Mouse (Mus musculus): Measurements from ENCODE around the gene Qdpr.
"Not testable (repeated sequence)": the region's sequence is repeated elsewhere in the genome, so short reads cannot be mapped to it uniquely, and the experiment has no call there.

Qdpr gene

DNA sequence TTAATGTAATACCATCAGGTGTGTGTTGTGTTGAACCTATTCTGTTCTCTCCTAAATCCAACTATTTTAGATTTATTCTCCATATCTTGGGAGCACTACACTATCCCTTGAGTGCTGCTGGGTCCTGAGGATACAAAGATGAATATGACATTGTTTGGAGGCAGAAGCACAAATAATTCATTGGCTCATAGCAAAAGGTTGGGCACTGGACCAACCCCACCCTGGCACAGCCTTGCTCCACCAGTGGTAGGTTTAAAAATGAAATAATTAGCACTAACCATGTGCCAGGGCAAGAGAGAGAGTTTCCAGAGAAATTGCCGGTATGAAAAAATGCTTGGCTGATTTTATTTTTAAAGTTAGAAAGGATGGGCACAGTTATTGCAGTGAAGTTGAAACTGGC, 23.5 kb upstream of the Qdpr start:
- in situ Hi-C loops (cut with MboI; ENCODE audit: low pct_unique_long_range_greater_than_20kb in 1 of 2, low sequenced_read_pairs in 2 of 2, unreplicated experiment in 1 of 2) = loop anchor here (5.0 to 25.0 kb wide), 2 partner anchors 64 to 864 kb away; no protein-coding TSS in a partner anchor

DNA sequence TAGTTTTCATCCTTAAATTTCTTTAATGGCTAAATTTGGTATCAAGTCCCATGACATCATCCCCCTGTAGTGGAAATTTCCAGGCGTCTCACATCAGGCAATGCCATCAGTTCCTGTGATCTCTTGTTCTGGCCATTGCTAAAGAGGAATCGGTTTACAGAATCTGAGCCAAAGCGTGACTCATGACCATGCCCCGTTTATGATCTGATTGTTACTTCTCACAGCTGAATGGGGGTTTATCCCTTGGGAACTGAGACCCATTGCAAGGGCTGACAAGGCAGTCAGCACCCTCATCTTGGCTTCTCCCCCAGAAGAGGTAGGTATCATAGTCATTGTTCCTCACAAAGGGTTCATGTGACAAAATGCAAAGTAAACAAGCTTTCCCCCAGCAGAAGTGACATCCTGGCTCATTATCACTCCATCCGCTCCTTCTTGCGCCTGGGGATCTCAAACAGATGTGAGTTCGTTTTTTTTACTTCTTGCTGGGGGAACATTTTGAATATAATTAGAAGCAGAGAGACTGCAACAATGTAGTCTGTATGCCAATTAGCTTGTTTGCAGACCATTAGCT, 22.9 kb upstream of the Qdpr start:
- in situ Hi-C loops (cut with MboI; ENCODE audit: low pct_unique_long_range_greater_than_20kb in 1 of 2, low sequenced_read_pairs in 2 of 2, unreplicated experiment in 1 of 2) = loop anchor here (5.0 to 25.0 kb wide), 2 partner anchors 64 to 864 kb away; no protein-coding TSS in a partner anchor

DNA sequence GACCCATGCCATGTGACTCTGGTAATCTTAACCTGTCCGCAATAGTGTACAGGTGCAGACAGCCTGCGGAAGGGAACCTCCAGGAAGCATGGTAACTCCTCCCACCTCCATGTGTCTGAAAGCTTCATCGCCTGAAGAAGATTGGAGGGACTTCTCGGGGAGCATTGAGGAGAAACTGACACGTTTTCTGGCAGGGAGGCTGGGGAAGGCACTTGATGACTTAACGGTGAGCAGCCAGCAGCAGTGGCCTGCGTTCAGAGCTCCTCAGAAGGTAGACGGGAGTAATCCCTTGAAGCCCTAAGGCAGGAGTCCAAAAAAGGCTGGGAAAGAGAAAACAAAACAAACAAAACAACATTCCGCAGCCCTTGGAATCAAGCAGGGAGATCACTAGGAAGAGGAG, 4.4 kb upstream of the Qdpr start:
- in situ Hi-C loops (cut with MboI; ENCODE audit: low pct_unique_long_range_greater_than_20kb in 1 of 2, low sequenced_read_pairs in 2 of 2, unreplicated experiment in 1 of 2) = loop anchor here (25.0 kb wide), 1 partner anchor 883 kb away; no protein-coding TSS in a partner anchor

DNA sequence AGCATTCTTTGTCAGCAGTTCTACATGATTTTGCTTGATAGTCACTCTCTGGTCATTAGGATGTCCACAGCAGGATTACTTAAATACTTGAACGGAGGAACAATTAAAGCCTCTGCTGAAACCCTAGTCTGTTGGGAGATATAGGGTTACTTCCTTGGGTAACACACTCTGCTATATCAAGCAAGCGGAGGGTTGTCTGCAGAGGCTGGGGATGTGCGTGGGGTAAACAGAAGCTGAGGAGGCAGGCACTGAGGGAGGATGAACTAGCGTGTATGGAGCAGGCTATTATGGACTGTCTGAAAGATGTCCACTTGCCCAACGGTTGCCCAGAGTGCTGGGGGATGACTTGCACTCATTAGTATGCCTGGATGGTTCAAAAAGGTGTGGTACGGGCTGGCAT, 3.4 kb upstream of the Qdpr start, which contains the start of gene Clrn2:
Gene Clrn2, plus strand, starts transcription at position 301 of the 400 bp plus-strand sequence.
- in situ Hi-C loops (cut with MboI; ENCODE audit: low pct_unique_long_range_greater_than_20kb in 1 of 2, low sequenced_read_pairs in 2 of 2, unreplicated experiment in 1 of 2) = loop anchor here (25.0 kb wide), 1 partner anchor 884 kb away; no protein-coding TSS in a partner anchor

DNA sequence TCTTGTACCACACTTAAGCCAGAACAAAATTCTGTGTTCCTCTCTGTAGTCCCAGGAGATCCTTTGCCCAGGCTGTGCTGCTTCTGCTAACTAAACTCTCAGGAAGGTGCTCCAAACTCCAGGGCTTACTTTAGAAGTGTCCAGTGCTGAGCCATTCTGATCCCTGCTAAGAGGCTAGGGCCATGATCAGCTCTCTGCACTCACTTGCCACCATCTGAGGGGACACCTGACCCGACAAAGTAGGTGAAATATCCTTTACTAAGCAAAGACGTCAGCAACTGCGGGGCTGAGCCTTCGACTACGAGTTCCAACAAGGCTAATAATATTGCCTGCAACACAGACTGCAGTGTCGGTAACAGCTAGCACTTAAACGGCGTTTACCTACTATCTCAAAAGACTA, 830 bp downstream of the Qdpr start:
- in situ Hi-C loops (cut with MboI; ENCODE audit: low pct_unique_long_range_greater_than_20kb in 1 of 2, low sequenced_read_pairs in 2 of 2, unreplicated experiment in 1 of 2) = no loop called here

DNA sequence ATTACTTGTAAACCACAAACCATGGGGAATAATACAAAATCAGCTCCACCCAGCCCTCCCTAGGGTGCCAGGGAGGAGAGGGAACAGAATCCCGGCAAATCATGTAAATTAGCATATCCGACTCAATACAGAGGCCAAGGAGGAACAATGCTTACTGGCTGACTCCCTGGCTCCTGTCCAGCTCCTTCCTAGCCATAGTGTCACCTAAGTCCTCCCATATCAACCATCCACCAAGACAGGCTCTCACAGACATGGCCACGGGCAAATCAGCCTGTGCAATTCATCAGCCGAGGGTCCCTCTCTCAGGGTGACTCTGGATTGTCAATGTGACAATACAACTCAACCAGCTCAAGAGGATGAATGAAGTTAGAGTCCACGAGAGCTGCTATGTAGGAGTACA, 1.4 kb downstream of the Qdpr start:
- in situ Hi-C loops (cut with MboI; ENCODE audit: low pct_unique_long_range_greater_than_20kb in 1 of 2, low sequenced_read_pairs in 2 of 2, unreplicated experiment in 1 of 2) = no loop called here

DNA sequence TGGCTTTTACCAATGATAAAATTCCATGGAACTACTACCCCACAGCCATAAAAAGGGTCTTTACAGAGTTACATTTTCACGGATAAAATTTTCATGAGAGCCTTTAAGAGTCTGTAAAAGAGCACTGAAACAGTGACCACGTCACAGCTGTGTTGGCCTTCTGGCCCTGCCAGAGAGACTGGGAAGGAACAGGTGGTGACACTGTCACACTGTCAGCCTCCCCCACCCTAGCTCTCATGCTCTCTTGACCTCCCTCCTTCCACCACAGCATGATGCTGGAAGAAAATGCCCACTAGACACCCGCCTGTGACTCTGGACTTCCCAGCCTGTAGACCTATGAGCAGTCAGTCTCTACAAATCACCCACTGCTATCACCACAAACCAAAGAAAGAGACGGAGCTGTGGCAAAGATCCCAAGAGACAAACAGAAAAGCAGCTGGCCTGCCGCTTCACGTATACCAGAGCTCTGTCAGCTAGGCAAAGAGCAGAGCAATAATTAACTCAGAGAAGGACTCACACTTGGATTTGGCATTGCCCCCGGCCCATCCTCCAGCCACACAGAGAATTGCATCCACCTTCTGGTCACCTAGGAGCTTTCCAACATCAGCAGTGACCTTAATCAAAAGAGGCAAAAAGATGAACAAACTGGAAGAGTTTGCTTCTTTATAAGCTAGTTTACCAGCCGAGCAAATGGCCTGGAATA, 5.8 kb downstream of the Qdpr start:
- in situ Hi-C loops (cut with MboI; ENCODE audit: low pct_unique_long_range_greater_than_20kb in 1 of 2, low sequenced_read_pairs in 2 of 2, unreplicated experiment in 1 of 2) = no loop called here

DNA sequence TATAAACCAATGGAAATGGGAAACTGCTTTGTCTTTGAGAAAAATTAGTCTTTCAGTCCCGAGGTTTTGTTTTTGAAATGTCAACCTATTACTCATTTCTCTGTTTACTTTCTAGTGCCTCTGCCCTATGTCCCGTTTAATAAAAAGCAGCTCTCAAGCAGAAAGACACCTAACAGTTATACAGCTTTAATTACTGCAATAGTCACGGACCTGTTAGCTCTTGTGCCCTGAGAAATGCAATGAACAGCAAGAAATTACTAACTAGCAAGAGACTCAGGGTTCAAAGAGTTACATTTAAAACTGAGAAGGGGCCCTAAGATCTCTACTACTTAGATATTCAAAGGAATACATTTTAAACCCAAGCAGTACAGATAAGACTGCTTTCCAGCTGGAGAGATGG, 8.3 kb downstream of the Qdpr start:
- in situ Hi-C loops (cut with MboI; ENCODE audit: low pct_unique_long_range_greater_than_20kb in 1 of 2, low sequenced_read_pairs in 2 of 2, unreplicated experiment in 1 of 2) = no loop called here

DNA sequence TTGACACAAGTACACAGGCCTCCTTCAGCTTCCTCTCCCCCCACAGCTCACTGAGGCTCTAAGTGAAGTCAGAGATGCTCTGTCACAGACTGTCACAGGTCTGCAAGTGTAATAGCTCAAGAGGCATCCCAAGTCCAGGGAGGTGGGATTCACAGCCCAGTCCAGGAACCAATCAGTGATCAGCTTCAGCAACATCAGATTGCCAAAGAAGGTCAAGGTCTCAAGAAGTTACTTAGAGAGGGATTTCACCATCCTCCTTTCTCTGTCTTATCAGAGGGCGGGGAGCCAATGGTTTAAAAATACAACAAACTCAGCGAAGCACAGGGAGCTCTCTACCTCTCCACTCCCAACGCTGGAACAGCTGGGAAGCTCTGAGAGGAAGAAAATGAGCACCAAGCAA, 8.9 kb downstream of the Qdpr start:
- in situ Hi-C loops (cut with MboI; ENCODE audit: low pct_unique_long_range_greater_than_20kb in 1 of 2, low sequenced_read_pairs in 2 of 2, unreplicated experiment in 1 of 2) = no loop called here

DNA sequence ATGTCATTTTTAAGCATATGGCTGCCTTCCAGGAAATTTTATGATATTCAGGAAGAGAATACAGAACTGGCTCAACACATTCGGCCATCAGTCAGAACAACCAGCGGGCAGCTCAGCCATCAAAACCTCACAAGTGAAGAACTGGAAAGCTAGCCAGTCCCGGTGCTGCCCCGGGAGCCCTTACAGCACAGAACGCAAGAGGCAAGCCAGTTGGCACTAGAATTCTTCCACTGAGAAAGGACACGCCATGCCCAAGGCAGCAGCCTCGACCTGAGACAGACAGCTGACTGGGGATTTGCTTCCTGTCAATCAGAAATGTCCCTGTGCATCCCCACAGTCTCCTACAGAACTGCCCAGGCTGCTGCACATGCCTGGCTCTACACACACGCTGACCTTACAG, 11.7 kb downstream of the Qdpr start:
- in situ Hi-C loops (cut with MboI; ENCODE audit: low pct_unique_long_range_greater_than_20kb in 1 of 2, low sequenced_read_pairs in 2 of 2, unreplicated experiment in 1 of 2) = no loop called here

DNA sequence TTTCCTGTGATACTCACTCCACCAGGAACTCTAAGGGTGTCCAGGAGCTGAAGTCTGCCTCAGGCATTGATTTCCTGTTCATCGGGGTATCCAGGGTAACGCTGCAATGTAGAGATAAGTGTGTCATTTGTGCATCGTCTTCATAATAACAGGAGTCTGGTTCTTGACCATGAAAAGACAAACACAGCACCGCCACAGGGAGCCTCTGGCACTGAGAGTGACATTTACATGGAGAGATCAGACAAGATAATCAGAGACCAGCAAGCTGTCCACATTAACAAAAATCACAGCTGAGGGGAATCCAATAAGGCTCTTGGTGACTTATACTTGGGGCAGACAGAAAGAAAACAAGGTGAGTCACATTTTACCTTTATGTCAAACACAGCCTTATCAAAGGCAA, 12.2 kb downstream of the Qdpr start:
- in situ Hi-C loops (cut with MboI; ENCODE audit: low pct_unique_long_range_greater_than_20kb in 1 of 2, low sequenced_read_pairs in 2 of 2, unreplicated experiment in 1 of 2) = no loop called here

DNA sequence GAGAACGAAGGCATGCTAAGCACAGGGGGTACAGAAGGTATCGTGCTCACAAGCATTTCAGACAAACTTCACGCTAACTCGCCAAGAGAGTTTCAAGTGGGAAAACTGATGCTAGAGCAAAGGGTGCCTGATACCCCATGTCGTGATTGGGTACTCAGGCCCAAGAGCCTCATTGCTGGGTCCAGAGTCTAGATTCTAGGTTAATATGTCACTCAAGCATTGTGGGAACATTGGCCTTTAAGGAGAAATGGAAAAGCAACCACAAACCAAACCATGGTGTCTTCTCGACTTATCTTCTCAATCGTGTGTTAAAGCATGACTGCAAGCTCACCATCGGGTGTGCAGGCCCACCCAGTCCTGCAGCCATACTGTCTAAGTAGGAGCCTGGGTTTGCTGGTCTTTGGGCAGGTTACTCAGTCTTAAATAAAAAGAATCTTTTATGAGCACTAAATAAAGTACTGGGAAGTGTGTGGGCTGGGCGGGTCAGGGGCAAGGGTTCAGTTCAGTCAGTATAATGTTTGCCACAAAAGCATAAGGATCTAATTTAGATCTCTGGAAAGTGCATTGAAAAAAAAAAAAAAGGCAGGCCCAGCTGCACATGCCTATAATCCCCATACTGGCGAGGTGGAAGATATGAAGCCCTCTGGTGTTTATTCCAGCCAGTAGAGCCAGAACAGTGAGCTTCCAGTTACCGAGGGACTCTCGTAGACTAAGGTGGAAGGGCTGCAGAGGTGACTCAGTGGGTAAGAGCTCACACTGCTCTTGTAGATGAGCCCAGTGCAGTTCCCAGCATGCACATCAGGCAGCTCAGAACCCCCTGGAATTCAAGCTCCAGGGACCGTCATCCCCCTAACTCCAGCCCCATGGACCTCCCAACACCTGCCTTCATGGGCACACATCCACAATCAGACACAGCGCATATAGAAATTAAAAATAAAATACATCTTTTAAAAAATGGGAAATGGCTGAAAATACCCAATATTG, 13.8 kb downstream of the Qdpr start:
- in situ Hi-C loops (cut with MboI; ENCODE audit: low pct_unique_long_range_greater_than_20kb in 1 of 2, low sequenced_read_pairs in 2 of 2, unreplicated experiment in 1 of 2) = no loop called here

DNA sequence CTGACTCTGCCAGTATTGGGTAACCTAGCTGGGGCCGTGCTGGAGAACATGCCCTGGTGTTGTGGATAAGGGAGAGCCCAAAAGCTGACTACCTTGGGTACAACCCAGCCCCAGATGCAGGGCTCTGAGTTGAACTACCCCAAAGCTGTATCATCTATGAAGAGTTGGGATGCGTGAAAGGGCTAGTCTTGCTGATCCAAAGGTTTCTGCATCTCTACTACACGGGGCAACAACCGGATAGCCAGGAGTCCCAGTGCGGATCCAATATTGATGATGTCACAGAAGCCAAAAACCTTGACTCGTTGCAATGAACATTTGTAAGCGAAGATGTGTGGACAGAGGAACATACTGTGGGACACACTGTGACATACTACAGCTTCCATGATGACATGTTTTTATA, 22.1 kb downstream of the Qdpr start:
- in situ Hi-C loops (cut with MboI; ENCODE audit: low pct_unique_long_range_greater_than_20kb in 1 of 2, low sequenced_read_pairs in 2 of 2, unreplicated experiment in 1 of 2) = no loop called here

DNA sequence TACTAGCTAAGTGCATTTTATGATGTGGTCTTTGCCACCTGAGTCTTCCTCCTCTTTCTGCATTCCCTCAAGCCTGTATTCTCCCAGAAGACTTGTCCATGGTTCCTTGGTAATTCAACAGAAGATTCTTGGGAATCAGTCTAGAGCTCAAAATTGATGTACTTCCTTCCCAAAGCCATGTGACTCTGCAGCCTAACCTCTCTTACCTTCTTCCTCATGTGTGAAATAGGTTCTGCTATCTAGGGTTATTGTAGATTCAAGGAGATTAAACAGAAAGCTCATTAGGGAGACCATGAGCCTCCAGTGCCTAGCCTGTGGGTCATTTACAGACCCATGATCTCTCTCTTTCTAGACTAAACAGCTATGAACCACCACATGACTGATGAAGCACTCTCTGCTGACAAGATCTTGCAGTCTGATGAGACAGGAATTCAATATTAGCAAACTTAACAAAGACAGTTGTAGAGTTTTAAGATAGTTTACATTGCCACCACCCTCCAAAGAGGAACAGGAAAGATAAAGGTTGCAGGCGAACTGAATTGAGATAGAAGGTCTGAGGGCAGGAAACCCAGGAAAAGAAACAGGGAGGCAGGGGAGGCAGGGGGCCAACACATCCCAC, 23.5 kb downstream of the Qdpr start:
- in situ Hi-C loops (cut with MboI; ENCODE audit: low pct_unique_long_range_greater_than_20kb in 1 of 2, low sequenced_read_pairs in 2 of 2, unreplicated experiment in 1 of 2) = no loop called here

DNA sequence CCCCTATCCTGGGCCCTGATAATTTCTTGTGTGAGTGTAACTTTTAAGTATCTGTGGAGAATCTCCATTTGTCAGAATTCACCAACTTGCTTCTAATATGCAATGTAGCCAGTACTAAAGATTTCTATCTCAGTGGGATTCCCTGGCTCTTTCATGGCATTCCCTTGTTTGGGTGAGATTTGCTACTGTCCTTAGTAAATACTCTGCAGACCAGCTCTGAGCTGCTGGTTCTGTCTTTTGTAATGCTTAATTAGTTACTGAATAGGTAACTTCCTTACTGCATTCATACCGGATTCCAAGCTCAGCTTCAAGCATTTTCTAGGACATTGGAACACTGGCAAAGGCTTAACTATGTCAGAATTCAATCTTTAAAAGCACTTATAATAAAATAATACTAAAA, 24.3 kb downstream of the Qdpr start:
- in situ Hi-C loops (cut with MboI; ENCODE audit: low pct_unique_long_range_greater_than_20kb in 1 of 2, low sequenced_read_pairs in 2 of 2, unreplicated experiment in 1 of 2) = not testable (repeated sequence)

DNA sequence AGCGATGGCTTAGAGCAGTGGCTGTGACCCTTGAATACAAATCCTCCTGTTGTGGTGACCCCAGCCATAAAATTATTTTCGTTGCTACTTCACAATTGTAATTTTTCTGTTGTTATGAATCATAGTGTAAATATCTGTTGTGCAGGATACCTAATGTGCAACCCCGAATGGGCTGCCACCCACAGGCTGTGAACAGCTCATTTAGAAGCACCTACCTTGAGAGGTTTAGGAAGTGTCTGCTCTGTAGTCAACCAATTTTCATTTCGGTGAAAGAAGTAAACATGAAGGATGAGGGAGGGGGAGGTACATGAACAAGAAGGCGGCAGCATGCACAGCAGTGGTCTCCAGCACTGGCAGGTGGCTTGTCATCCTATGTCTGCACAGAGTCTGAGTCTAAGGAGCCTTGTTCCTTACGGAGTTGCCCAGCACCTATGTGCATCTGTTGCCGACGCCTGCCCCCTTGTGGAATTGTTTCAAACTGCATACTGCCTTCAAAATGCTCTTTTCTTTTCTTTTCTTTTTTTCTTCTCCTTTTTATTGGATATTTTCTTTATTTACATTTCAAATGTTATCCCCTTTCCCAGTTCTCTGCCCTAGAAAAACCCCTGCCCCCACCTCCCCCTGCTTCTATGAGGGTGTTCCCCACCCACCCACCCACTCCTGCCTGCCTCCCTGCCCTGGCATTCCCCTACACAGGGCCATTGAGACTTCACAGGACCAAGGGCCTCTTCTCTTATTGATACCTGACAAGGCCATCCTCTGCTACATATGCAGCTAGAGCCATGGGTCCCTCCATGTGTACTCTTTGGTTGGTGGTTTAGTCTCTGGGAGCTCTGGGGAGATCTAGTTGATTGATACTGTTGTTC, 25.8 kb downstream of the Qdpr start:
- in situ Hi-C loops (cut with MboI; ENCODE audit: low pct_unique_long_range_greater_than_20kb in 1 of 2, low sequenced_read_pairs in 2 of 2, unreplicated experiment in 1 of 2) = loop anchor here (25.0 kb wide), 2 partner anchors 1112 to 1137 kb away; no protein-coding TSS in a partner anchor

DNA sequence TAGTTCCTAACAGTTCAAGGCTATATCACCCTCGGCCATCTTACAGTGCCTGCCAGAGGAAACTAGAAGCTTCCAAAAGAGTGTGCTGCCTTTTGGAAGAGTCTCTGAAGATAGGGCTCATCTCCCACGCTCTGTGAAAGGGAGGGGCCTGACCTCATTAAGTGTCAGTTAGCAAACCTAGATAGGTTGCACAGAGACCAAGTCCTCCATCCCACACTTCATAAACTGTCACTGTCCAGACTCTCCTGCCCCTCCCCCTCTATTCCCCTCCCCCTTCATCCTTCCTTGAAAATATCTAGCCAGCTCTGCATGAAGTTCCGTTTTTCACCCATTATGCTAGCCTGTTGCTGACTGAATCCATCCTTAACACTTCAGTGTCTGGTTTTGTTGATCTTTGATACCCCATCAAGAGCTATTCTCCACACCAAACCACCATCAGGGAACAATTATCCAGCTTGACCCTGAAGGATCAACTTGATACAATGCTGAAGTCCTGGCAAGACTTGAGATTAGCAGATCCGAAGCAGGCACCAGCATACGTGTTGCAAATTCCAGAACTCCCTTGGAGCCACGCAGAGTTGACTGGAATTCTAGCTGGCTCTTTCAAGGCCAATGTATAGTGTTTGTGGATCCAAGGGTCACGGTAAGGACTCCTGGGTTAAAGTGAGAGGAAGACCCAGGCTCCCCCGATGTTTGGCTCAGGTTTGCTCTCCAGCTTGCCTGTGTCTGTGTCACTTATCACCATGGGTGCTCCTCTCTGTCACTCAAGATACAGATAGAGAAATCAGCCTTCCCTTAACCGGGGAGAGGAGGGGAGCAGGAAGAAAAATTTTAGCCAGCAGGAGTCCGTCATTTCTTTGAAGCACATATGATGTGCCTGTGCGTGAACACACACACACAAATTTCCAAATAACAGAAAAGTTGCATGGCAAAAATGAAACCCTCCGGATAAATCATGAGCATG, 27.9 kb downstream of the Qdpr start:
- in situ Hi-C loops (cut with MboI; ENCODE audit: low pct_unique_long_range_greater_than_20kb in 1 of 2, low sequenced_read_pairs in 2 of 2, unreplicated experiment in 1 of 2) = loop anchor here (25.0 kb wide), 2 partner anchors 1110 to 1135 kb away; no protein-coding TSS in a partner anchor
